Mouse (Mus musculus) retina, postnatal 1 day (tissue): Measurements from ENCODE around the gene Gm15517.
"Not testable (repeated sequence)": the region's sequence is repeated elsewhere in the genome, so short reads cannot be mapped to it uniquely, and the experiment has no call there.

Experiments
- DNase-seq: peaks from one replicate; pipeline ENCODE4 v3.0.0-alpha.2; 2012

Gene Gm15517

DNA sequence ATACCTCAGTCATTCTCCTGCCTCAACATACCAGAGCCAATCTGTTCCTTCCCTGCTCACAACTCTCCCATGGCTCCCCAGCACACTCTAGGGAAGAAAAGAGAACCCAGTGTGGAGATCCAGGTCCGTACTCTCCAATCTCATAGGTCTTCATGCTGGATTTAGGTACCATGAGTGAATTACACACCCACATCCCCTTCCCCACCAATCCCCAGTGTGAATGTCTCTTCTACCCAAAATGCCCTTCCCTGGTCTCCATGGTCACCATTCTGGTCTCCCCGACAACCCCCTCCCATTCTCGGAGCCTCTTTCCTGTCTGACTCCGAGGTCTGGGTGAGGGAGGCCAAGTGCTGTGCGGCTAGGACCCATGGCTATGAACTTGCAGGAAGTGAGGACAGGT, at the start of gene Gm15517:
Gene Gm15517, plus strand, starts transcription at position 301 of the 400 bp plus-strand sequence.
- DNase-seq = no peak

DNA sequence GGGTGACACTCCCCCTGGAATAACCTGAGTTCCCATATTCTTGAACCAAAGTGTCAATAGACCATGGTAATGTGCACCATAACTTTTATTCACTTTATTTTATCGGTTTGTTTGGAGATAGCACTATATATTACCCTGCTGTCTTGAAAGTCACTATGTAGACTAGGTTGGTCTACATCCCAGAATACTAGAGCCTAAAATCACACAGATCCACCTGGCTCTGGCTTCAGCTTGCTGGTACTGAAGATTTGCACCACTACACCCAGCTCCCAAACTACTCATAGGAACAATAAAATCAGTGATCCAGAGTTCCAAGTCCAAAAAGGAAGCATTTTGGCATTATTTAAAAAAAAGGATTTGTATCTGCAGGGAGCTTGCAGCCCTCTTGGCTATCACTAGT, 45.6 kb upstream of the Gm15517 start, which contains the start of gene Klk1b5:
Gene Klk1b5, plus strand, starts transcription at position 301 of the 400 bp plus-strand sequence.
- no peak for DNase-seq

DNA sequence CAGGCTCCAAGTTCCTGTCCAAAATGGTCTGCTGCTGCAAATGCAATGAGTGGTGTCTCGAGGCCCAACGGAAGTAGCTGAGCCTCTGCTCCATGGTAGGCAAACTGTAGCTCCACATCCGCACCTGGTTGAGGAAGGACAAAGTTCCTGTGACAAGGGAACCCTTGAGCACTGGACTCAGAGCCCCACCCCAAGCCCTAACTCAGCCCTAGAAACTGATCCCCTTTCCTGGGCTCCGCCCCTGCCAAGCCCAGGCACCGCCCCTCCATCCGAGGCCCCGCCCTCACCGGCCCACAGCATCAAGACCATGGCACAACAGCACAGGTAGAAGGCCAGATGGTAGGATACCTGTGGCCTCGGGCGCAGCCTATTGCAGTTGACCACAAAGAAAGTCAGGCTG, 39.6 kb upstream of the Gm15517 start:
- not testable (repeated sequence) for DNase-seq

DNA sequence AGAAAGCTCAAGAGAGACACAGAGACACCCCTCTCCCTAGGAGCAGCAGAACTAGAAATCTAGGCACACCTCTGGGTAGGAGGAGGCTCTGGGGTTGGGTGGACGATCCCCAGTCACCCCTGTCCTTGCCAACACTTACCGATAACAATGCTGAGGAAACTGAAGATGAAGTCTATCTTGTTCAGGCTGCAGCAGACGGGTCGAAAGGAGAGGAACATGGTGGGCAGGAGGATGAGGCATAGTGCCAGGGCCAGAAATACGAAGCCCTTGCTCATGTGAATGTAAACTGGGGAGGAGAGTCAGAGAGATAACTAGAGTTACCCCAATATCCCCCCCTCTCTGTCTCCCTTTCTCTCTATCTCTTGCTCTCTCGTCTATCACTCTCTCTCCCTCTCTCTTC, 38.9 kb upstream of the Gm15517 start:
- DNase-seq = not testable (repeated sequence)

DNA sequence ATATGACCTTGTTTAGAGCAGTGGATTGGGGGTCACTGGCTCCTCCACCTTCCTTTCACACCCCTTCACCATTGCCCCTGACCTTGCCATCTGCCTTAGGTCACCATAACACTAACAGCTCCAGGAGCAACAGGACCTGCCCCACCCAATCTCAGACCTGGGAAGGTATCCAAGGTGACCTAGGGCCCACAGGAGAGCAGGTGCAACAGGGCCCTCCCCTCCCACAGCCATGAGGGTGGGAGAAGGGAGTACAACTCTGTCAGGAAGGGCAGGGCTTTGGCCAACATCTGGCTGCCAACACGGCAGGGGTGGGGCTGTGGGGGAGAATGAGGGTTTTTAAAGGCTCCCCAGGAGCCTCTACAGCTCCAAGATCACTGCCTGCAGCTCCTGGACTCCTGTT, 36.2 kb upstream of the Gm15517 start, which contains the start of gene Klk1:
Gene Klk1, plus strand, starts transcription at position 285 of the 400 bp plus-strand sequence.
- no peak for DNase-seq

DNA sequence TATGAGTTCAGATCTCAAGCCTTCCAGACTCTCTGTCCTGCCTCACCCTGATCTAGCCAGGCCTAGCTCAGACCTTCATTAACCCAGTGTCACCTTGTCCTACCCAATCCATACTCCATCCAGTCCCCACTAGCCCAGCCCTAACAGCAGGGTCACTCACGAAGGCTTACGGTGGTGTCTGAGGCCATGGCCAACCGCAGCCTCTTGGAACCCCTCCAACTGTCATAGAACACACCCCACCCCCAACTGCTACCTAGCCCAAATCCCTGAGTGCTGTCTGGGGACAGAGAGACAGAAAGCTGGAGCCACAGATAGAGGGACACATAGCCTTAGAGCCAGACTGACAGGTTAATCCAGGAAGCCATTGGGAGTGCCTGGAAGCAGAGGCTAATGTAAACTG, 25.3 kb upstream of the Gm15517 start, which contains the start of gene Gm36864:
Gene Gm36864, plus strand, starts transcription at position 269 of the 400 bp plus-strand sequence.
- DNase-seq = no peak

DNA sequence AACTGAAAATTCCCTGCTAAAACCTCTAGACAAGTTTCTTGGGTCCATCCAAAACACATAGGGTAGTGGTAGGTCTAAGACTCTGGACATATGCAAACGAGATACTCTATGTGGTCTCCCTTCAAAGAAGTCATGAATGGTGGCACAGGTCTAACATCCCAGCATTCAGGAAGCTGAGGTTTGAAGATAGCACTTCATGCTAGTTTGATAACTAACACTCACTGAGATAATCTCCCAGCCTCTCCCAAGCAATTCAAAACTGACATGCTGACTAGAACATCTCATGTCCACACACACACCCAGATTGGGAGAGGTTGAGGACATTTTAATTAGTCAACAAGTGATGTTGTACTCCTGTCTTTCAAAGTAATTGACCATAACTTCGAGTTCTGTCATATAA, 21.3 kb upstream of the Gm15517 start:
- no peak for DNase-seq

DNA sequence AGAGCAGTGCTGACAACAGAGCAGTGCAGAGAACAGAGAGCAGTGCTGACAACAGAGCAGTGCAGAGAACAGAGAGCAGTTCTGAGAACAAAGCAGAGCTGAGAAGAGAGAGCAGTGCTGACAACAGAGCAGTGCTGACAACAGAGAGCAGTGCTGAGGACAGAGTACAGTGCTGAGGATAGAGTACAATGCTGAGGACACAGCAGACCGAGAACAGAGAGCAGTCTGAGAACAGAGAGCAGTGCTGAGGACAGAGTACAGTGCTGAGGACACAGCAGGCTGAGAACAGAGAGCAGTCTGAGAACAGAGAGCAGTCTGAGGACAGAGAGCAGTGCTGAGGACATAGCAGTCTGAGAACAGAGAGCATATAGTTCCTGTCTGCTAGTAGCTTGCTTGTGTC, 20.5 kb upstream of the Gm15517 start:
- DNase-seq = no peak

DNA sequence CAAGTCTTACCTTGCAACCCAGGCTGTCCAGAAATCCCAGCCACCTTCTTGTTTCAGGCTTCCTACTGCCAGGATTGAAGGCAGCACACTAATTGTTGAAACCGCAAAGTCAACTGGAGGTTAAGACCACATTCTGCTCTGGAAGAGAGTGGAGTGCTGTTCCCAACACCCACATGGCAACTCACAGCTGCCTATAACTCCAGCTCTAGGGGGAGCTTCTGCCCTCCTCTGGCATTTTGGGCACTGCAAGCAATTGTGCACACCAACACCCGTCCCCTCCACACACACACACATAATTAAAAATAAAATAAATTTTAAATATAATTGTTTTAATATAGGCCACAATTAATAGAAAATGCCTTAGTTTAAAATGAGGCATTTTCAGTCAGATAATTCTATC, 20.1 kb upstream of the Gm15517 start:
- DNase-seq = no peak

DNA sequence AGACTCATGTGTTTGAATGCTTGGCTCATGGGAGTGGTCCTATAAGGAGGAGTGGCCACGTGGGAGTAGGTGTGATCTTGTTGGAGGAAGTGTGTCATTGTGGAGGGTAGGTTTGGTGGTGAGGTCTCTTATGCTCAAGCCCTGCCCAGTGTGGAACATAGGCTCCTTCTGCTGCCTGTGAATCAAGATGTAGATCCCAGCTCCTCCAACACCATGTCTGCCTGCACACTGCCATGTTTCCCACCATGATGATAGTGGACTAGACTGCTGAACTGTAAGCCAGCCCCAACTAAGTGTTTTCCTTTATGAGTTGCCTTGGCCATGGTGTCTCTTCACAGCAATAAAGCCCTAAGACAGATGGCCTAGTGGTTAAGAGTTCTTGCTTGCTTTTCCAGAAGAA, 17.2 kb upstream of the Gm15517 start:
- no peak for DNase-seq

DNA sequence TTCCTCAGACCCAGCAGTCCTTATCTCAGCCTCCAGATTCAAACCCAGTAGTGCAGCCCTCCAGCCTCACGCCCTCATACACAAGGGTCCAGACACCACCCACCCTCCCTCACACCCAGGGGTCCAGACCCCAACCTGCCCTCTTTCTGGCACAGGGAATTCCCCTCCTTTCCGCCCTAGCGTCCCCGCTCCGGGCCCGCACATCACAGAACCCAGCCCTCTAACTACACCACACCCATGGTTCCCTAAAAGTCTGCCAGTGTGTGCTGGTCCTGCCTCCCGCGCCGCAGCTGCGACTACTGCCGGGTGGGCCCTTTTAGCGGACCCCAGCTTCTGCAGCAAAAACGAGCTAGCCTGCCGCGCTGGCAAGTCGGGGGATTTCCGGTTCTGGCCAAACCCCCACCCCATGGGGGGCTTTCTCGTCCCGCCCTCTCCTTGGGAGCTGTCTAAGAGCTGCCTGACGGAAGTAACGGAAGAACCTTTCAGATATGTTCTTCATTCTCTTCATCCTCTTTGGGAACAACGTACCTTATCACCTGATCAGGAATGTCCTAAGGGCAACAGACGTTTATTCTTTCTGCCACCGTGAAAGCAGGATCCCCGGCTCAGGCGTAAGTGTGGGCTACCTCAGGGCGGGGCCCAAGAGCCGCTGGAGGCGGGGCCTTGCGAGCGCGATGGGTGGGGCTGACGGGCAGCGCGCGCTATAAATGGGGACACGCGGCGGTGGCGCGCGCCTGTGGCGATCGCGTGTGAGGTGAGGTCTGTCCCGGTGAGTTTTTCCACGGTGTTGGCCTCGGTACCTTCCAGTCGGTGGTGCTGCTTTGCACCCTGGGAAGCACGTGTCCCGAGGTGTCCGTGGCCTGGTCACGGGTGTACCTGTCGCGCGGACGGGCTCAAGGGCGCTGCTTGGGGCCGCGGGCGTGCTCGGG, 14.9 kb upstream of the Gm15517 start, which contains the start of the genes 1700028J19Rik and 2410002F23Rik:
Gene 1700028J19Rik, minus strand, starts transcription at position 641 of the 929 bp plus-strand sequence.
Gene 2410002F23Rik, plus strand, starts transcription at position 668 of the 929 bp plus-strand sequence.
- DNase-seq = peak; percentile 95

DNA sequence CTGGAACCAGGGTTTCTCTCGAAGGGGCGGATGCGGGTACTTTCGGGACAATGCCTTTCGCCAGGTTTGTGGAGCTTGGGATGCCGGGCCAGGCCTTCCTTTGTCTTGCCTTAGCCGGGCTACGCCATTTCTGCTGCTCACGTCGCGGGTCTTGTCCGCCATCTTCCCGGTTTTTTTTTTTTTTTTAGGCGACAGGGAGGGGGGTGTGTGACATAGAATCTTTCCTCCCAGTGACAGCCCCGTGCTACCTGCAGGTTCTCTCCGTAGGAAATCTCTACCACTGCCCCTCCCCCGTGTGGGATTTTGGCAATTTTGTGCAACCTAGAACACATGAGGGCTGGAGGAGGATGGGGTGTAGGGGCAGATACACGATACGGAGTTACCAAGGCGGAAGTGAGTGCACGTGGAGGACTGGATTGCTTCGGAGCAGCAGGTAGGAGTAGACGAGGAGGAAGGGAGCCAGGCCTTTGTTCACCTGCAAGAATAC, 14.2 kb upstream of the Gm15517 start:
- peak; percentile 85 for DNase-seq

DNA sequence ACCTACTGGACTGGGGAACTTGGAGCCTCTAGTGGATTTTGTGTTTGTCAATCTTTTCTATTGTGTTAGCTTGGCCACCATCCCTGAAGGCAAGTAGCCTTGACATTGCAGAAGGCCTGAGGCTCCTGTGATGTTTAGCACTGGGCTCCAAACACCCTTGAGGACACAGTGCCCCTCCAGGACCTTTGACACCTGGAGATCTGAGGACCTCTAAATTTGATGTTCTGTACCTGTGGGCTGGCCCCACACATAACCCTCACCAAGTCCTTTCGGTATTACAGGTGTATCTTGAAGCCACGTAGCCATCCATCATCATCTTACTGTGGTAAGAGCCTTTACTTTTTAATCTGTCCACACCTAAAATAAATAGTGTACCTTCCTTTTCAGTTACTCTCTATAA, 13.3 kb upstream of the Gm15517 start:
- DNase-seq = no peak

DNA sequence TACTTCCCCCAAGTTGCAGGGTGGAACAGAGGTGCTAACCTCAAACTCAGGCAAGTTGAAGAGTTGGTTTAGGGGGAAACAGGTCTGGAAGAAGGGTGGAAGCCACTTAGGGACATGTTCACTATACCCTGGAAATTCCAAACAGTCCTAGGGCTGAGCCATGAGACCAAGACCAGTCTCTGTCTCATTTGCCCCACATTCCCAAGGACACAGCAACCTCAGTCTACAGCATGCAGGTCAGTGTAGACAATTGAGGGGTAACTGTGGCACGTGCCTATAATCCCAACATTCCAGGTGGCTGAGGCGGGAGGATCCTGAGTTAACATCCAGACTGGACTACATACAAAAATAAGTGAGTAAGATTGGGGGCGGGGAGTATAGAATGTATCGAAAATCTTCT, 12.0 kb upstream of the Gm15517 start:
- no peak for DNase-seq

DNA sequence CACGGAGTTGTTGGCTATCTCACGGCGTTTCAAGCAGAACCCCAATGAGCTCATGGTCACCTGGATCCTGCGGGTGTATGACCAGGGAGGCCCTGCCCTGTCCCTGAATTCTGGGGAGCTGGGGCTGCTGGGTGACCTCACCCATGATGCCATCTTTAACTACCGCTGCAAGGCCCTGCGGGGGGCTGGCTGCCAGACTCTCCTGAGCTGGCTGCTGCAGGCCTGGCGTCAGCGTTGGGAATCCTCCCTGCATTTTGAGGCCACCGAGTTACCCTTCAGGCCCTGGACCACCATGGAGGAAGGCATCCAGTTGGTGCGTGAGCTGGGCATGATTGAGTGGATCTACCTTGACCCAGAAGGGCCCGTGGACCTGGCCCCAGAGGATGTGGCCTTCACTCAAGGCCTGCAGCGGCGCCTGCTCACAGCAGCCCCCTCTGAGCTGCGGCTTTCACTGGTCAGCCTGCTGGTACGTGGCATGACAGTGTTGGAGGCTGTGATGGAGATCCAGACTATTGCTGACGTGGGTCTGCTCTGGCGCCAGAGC, 10.4 kb upstream of the Gm15517 start:
- not testable (repeated sequence) for DNase-seq

DNA sequence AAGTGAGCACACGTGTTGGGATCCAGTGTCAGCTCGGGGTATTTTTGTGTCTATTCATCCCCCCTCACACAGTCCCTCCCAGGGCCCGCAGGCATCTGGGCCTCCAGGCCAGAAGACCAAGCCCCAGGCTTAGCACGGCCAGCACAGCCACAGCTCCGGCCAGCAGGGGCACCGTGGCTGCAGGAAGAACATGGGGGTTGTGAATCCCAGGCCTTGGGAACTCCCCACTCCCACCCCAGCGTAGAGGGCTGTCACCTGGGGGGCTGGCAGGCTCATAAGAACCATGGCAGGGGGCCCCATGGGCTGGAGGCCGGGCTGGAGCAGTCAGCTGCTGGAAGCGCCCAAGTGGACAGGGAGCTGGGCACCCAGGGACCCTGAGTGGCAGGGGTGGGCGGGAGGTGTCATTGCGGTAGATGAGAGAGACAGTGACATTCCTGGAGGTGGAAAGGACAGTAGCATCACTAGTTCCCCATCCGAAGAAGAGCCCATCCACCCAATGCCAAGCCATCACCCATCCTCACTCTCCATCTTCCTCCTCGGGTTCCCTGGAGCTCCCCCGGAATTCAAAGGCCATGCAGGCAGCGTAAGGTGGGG, 8.1 kb upstream of the Gm15517 start:
- DNase-seq = no peak

DNA sequence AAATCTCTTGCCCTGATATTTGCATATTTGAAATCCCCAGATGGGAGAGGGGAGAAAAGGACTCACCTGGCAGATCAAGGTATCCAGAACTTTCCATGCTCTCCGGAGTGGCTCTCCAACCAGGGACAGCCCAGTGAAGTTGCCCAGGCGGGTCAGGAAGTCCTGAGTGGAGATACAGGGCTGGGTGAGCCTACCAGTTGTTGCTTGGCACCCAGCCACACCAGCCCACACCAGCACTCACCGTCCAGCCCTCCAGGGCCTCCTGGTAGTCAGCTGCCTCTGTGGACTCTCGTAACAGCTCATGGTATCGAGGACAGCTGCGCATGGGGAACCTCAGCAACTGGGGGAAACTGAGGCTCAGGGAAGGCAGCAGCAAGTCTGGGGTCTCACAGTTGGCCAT, 6.3 kb upstream of the Gm15517 start:
- no peak for DNase-seq

DNA sequence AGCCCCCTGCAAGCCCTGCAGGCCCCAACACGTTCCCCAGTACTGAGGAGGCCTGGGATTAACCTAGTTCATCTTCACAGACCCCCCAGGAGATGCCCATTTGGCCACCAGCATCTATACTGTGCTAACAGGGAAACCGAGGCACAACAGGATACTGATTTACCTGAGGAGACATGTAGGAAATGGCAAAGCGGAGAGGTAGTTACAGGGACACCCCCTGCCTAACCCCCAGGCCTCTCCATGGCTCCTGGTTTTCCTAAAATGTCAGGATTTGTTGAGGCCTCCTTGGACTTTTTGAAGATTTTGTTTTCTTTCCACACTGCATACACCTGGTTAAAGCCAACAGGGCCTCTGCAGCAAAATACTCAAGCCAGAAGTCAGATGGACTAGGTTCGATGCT, 4.0 kb upstream of the Gm15517 start, which contains the start of gene Acp4:
Gene Acp4, minus strand, starts transcription at position 101 of the 400 bp plus-strand sequence.
- DNase-seq = no peak

DNA sequence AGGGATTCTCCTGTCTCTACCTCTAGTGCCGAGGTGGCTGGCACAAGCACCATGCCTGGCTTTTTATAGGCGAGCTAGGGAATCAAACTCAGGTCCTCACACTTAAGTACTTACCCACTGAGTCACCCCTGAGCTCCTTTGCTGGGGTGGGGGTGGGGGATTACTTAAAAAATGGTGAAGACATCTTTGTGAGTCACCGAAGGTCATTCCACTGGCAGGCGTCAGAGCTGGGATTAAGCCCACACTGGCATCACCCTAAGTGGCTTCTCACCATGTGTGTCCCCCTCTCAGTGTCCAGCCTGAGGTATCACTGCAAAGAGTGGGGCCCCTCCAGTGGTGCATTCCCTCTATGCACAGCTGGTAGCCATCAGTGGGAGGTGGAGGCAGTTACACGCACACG, 837 bp upstream of the Gm15517 start:
- no peak for DNase-seq

DNA sequence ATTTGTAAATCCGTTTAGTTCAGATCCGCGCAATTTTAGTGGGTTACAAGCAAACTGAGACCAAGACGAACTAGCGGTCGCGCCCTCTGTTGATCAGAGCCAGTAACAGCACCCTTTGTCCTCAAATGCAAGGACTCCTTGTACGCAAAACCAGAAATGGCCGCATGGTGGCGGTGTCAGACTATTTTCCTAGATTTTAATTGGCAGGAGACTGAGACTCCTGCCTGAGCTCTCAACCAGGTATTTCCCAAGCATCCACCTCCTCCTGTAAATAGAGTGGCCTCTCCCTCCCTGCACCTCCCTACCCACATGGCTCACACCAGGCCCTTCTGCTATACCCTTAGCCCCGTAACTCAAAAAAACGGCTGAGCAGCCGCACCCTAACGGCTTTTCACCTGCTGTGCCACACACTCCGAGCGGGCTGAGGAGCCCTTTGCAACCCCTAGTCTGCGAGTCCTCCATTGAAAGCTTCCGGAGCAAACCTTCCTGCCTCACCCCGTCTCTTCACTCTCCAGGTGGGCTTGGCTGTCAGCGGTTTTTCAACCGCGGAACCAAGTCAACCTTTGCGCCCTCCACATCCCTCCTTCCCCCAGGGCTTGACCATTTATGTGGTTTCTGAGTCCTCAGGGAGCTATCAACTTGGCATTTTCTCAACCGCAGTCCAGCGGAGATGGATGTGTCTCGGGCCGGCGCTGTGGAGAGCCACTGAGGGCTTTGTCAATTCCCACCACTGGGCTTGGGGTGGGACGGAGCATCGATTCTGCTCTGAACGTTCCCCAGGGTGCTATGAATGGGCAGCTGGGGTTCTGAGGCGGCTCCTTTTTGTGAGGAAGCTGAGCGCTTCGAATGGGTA, 1.8 kb downstream of the Gm15517 start:
- peak; percentile 95 for DNase-seq

DNA sequence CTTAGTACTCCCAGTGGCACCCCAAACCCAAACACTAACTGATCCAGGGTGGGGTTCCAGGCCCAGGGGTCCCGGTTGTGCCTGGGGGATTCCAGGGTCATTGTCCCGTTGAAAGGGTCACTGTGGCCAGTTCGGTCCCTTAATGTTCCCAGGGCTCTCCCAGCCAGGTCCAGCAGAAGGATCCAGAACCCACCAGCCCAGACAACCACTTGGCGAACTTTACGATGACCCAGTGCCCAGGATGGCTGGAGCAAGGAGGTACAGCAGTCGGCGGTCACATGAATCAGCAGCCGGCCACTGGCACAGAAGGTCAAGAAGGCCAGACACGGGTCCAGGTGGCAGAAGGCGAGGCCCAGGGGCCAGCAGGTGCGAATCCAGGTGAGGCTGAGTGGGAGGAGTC, 6.9 kb downstream of the Gm15517 start:
- DNase-seq = no peak

DNA sequence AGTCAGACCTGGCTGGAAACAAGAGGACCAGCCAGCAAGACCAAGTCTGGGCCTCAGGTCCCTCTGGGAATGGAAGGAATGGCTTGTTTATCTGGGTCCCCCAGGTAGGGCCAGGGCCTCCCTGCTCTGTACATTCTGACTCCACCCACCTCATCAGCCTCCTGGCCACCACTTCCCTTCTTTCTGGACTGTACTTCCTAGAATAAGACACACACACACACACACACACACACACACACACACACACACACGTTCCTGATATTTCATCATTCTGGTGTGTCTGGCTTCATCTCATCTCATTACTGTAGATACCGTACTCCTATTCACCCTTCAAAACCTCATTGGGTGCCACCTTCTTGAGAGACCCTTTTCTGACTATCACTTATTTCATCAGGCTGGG, 8.2 kb downstream of the Gm15517 start:
- no peak for DNase-seq
